Mouse (Mus musculus) hindbrain, embryonic 11.5 days (tissue): Measurements from ENCODE around the gene Trpm1. TPM values are rescaled to one million over a fixed set of nuclear protein-coding genes. Genes with fewer than 3 reads are reported as not detected.

ENCODE experiments used
- ATAC-seq: fragments of 200-750 bp; cut with Nextera tagmentation; 2 replicates; pipeline ENCODE4 v1.8.0; 2017; ENCODE audit warnings: mild to moderate bottlenecking, moderate TSS enrichment, moderate library complexity; ENCODE audit not compliant: low FRiP score
- DNase-seq: peaks from one replicate; pipeline ENCODE4 v3.0.0-alpha.2; 2015; ENCODE audit warnings: low spot score
- H3K27ac ChIP-seq: fragments of 300-500 bp; sonication (generic); 2 replicates; pipeline ENCODE4 v1.5.1; 2014; ENCODE audit warnings: mild to moderate bottlenecking, low read depth, low read length
- H3K27me3 ChIP-seq: fragments of 300-500 bp; sonication (generic); 2 replicates; pipeline ENCODE4 v1.6.1; 2014; ENCODE audit warnings: mild to moderate bottlenecking, low read length, moderate library complexity, mixed read lengths; ENCODE audit not compliant: control insufficient read depth, insufficient read depth
- H3K36me3 ChIP-seq: fragments of 300-500 bp; sonication (generic); 2 replicates; pipeline ENCODE4 v1.6.1; 2014; ENCODE audit warnings: mild to moderate bottlenecking, low read length, moderate library complexity, mixed read lengths; ENCODE audit not compliant: control insufficient read depth, insufficient read depth
- H3K4me1 ChIP-seq: fragments of 300-500 bp; sonication (generic); replicated peaks from 2 replicates; pipeline ENCODE4 v1.6.1; 2014; ENCODE audit warnings: low read length, mixed read lengths; ENCODE audit not compliant: control insufficient read depth, insufficient read depth
- H3K4me2 ChIP-seq: fragments of 300-500 bp; sonication (generic); replicated peaks from 2 replicates; pipeline ENCODE4 v1.6.1; 2014; ENCODE audit warnings: mild to moderate bottlenecking, low read depth, low read length
- H3K4me3 ChIP-seq: fragments of 300-500 bp; sonication (generic); 2 replicates; pipeline ENCODE4 v1.5.1; 2014; ENCODE audit warnings: low read depth, low read length
- H3K9ac ChIP-seq: fragments of 300-500 bp; sonication (generic); 2 replicates; pipeline ENCODE4 v1.6.1; 2014; ENCODE audit warnings: low read depth, low read length
- H3K9me3 ChIP-seq: fragments of 300-500 bp; sonication (generic); 2 replicates; pipeline ENCODE4 v1.6.1; 2016; ENCODE audit warnings: low read length; ENCODE audit not compliant: control insufficient read depth
- WGBS: fragments of 180-500 bp; shearing (Covaris S2); extraction: QIAGEN DNeasy Blood & Tissue Kit; methylation state at CpG from one replicate; pipeline ENCODE4 v1.1.7; 2014; 5-methylcytosine and 5-hydroxymethylcytosine counted together
- polyA plus RNA-seq: library from polyadenylated mRNA; unstranded; fragments of >200 nt; fragmentation: Nextera tagmentation; extraction: Ambion mirVana; gene quantifications from 2 replicates; pipeline ENCODE4 v1.2.1, GENCODE M21; 2014

Gene Trpm1
- polyA plus RNA-seq, 1 experiment from 2014 or later, result 0.74 TPM

DNA sequence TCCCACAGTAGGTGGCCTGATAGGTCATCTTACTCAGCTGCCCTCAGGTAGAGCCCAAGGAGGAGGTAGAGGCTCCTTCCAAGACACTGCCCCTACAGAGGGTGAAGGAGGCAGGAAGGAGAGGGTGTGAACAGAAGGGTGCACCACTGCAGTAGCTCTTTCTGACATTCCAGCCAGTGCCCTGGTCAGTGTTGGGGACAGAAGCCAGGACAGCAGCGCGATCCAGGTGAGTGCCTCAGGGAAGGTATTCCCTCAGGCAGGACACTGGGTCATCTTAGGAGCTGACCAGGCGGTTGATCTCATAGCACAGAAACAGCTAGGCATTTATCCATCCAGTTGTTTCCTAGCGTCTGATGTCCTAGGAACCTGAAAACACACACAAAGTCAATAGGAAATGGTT is 1.6 kb downstream of the Trpm1 start:
- no peak for DNase-seq
- Histone ChIP-seq H3K4me3 (no peak overlapping the region), H3K4me2 (no peak overlapping the region; the same call in 1 of the 2 replicates), H3K27me3 (no peaks in the 10 kb centered on the region), H3K4me1 (peaks cover 2% of the 10 kb centered on the region; the same call in 1 of the 2 replicates), H3K27ac (no peak overlapping the region), H3K9me3 (no peaks in the 10 kb centered on the region), H3K36me3 (no peaks in the 10 kb centered on the region), H3K9ac (no peak overlapping the region)
- 75% methylated on average over 4 of the region's 4 CpGs for WGBS
- no peak for ATAC-seq

DNA sequence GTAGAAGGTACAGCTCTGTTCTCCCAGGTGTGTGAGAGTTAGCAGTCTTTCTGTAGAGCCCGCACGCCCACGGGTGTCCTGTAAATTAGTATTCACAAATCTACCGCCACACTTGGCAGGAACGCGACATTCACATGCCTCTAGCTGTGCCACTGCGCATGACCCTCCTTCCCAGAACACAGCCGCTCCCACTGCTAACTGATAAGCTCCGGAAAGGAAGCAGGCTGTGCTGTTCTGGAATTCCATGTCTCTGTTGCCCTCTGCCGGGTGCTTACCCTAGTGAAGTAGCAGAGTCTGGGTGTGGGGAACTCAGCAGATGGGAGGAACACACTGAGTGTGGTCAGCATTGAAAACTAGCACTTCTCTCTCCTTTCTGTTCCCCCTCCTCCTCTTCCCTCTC is 2.1 kb downstream of the Trpm1 start:
- peak; percentile 63 for DNase-seq
- H3K27me3 ChIP-seq, result no peaks in the 10 kb centered on the region
- no peak overlapping the region for H3K4me3 ChIP-seq
- peaks cover 2% of the 10 kb centered on the region; the same call in 1 of the 2 replicates for H3K4me1 ChIP-seq
- peak; percentile 79 for ATAC-seq
- H3K9me3 ChIP-seq, result no peaks in the 10 kb centered on the region
- H3K9ac ChIP-seq, result no peak overlapping the region
- no peaks in the 10 kb centered on the region for H3K36me3 ChIP-seq
- no peak overlapping the region for H3K27ac ChIP-seq
- H3K4me2 ChIP-seq, result peak overlapping the region; percentile 4; the same call in 1 of the 2 replicates
- WGBS, result 21% methylated on average over 10 of the region's 10 CpGs

DNA sequence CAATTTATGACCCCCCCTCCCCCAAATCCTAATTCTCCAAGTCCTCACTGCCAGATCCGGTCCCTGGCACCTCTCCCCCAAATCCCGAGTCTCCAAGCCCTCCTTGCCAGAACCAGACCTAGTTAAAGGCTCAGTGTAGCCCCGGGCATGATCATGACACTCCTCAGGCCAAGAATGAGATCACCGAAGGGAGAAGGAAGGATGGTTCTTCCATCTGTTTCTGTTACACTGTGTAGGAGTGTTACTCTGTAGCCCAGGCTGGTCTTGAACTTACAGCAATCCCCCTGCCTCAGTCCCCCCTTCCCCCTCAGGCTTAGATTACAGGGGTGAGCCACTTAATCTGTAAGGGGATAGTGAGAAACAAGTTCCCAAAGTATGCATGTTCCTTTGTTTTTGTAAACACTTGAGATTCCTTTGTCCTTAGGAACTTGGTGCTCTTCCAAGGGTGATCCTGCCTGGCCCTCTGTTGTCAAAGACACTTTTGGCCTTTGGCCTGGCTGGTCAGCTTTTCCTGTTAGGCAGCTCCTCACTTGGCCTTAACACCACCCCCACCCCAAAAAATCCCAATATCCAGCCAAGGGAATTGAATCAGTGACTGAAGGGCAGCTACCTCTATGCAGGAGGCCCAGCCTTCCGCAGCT is 2.8 kb downstream of the Trpm1 start:
- DNase-seq (no peak), ATAC-seq (peak; percentile 11; the same call in 1 of the 2 replicates)
- no peaks in the 10 kb centered on the region for H3K27me3 ChIP-seq
- peaks cover 2% of the 10 kb centered on the region; the same call in 1 of the 2 replicates for H3K4me1 ChIP-seq
- H3K27ac ChIP-seq, result no peak overlapping the region
- H3K4me2 ChIP-seq, result no peak overlapping the region
- no peak overlapping the region for H3K9ac ChIP-seq
- H3K4me3 ChIP-seq, result no peak overlapping the region
- WGBS, result 90% methylated on average over 5 of the region's 5 CpGs
- H3K36me3 ChIP-seq, result no peaks in the 10 kb centered on the region
- H3K9me3 ChIP-seq, result no peaks in the 10 kb centered on the region

DNA sequence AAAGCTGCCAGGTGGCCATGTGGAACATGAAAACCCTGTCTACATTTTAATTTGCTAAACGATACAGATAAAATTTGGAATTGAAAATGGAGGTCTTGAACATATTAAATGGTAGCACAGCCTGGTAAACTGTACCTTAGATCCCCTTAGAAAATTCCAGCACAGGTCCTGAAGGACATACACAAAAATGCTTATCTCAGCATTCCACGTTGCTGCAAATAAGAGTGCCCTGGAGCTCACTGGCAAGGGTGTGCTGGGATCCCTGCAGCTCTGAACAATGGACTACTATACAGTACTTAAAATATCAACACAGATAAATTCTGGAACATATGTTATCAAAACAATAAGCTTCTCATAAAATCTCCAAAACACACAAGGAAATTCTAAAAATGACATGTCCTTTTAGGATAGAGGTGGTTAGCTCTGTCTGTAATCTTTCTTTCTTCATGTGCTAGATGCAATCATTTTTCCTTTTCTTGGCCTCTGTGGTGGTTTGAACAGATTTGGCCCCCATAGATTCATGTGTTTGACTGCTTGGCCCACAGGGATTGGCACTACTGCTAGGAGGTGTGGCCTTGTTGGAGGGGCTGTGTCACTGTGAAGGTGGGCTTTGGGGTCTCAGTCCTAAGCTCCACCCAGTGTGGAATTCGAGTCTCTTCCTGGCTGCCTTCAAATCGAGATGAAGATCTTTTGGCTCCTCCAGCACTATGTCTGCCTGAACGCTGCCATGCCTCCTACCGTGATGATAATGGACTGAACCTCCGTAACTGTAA is 3.5 kb downstream of the Trpm1 start:
- H3K4me2 ChIP-seq, result no peak overlapping the region
- H3K9ac ChIP-seq, result no peak overlapping the region
- no peaks in the 10 kb centered on the region for H3K27me3 ChIP-seq
- ATAC-seq, result no peak
- H3K9me3 ChIP-seq, result no peaks in the 10 kb centered on the region
- no peak for DNase-seq
- no peak overlapping the region for H3K27ac ChIP-seq
- peaks cover 2% of the 10 kb centered on the region; the same call in 1 of the 2 replicates for H3K4me1 ChIP-seq
- WGBS, result 67% methylated on average over 7 of the region's 7 CpGs
- H3K4me3 ChIP-seq, result no peak overlapping the region
- no peaks in the 10 kb centered on the region for H3K36me3 ChIP-seq

DNA sequence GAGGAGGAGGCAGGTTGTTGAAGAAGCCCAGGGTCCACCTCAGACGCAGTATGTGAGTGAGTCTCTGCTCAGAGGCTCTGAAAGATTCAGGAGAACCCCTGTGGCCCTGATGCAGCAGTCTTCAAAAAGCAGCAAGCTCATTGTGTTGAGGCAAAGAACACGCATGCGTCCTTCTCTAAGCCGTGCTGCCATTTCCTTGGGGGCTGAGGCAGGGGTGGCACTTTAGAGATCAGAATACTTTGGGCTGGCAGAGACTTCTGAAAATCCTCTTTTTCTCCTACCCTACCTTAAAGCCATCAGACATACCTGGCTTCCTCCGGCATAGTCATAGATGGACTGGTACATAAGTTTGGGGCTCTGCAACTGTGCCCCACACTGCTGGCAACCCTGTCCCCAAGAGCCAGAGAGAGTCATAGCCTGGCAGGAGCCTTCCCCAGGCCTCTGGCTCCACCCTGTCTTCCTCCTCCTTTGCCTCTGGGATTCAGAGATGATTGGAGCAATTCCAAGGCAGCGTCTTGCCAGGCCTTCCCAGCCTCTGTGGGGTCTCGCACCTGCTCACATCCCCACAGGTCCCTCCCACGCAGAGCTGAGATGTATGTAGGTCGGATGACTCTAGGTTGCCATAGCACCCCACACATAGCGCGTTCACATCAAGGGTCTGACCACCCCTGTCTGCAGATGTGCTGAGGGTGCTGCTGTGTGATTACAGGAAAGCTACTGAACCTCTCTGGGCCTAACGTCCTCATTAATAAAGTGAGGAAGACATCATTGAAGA is 4.8 kb downstream of the Trpm1 start:
- no peaks in the 10 kb centered on the region for H3K27me3 ChIP-seq
- no peak for ATAC-seq
- no peak overlapping the region for H3K27ac ChIP-seq
- no peak overlapping the region for H3K4me2 ChIP-seq
- no peak for DNase-seq
- H3K9me3 ChIP-seq, result no peaks in the 10 kb centered on the region
- peaks cover 2% of the 10 kb centered on the region; the same call in 1 of the 2 replicates for H3K4me1 ChIP-seq
- WGBS, result 75% methylated on average over 12 of the region's 12 CpGs
- no peak overlapping the region for H3K4me3 ChIP-seq
- H3K36me3 ChIP-seq, result no peaks in the 10 kb centered on the region
- no peak overlapping the region for H3K9ac ChIP-seq

DNA sequence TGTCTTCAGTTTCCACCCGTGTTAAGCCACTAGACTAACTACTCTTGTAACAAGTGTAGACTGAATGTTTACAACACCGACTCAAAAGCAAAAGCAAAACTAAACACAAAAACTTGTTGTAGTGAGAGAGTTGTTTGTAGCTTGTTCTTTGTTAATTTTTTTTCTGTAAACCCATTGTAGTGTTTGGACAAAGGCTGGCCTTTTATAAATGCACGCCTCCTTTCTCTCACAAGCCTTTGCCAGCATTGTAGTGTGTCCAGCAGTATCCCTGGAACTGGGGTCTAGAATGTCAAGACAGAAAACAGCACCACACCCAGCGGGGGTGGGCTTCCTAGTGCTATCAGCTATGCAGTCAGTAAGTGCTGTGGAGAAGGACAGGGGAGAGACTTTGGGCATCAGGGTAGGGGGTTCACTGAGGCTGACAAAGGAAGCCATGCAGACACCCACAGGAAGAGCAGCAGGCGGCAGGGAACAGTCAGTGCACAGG is 5.5 kb downstream of the Trpm1 start:
- Histone ChIP-seq H3K4me3 (no peak overlapping the region), H3K4me2 (no peak overlapping the region), H3K27me3 (no peaks in the 10 kb centered on the region), H3K36me3 (no peaks in the 10 kb centered on the region), H3K27ac (no peak overlapping the region), H3K9ac (no peak overlapping the region), H3K9me3 (no peaks in the 10 kb centered on the region), H3K4me1 (peaks cover 2% of the 10 kb centered on the region; the same call in 1 of the 2 replicates)
- WGBS, result 47% methylated on average over 5 of the region's 5 CpGs
- no peak for ATAC-seq
- no peak for DNase-seq

DNA sequence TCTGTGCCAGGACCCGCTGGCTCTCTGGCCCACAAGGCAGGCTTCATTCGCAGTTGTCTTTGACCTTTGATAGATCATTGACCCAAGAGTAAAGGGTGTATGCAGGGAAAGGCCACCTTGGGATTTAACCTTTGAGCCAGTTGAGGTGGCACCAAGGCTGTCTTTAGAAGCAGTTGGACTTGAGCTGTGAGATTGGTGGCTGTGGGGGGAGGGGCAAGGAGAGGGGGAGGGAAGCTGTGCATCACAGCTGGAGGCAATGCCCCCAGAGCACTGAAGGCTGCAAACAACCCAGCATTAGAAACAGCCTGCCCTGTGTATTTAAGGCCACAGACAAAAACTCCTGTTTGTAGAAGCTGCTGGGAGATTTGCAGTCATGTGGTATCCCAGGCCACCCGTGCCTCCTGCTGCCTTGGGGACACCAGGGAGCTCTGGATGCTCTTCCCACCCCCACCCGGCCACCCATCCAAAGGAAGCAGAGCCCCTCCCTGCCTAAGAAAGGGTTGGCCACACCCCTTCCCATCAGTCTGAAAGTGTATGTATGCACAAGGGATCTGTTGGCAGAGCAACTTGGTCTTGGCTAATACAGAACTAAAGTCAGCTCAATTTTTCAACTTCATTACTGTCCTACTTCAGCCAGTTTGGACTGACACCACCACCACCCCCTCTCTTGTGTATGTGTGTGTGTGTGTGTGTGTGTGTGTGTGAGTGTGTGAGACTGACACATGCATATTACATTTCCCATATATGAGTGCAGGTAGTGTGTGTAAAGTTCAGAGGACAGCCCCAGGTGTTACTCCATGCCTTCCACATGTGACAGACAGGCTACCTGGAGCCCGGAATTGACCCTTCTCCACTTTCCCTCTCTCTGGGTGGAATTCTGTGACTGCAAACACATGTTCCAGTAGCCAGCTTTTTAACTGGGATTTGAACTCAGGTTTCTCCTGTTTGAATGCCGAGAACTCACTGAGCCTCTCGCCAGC is 6.3 kb downstream of the Trpm1 start:
- ATAC-seq (0 out of 2 replicates have a peak, but pooled peaks have one; percentile 17), DNase-seq (no peak)
- no peaks in the 10 kb centered on the region for H3K36me3 ChIP-seq
- no peaks in the 10 kb centered on the region for H3K9me3 ChIP-seq
- H3K4me2 ChIP-seq, result no peak overlapping the region
- no peak overlapping the region for H3K27ac ChIP-seq
- H3K4me3 ChIP-seq, result no peak overlapping the region
- H3K4me1 ChIP-seq, result peaks cover 2% of the 10 kb centered on the region; the same call in 1 of the 2 replicates
- WGBS, result 57% methylated on average over 7 of the region's 7 CpGs
- H3K27me3 ChIP-seq, result no peaks in the 10 kb centered on the region
- no peak overlapping the region for H3K9ac ChIP-seq
